Mouse (Mus musculus) spleen, adult 12 weeks (tissue): ENCODE data around the gene Endog.

Experiments used
- DNase-seq: peaks from one replicate; pipeline ENCODE4 v3.0.0; 2022; ENCODE audit warnings: low spot score

Gene Endog

GRCm38 (mm10) chr2:30211408-30212168, 40.3 kb downstream of the Endog start:
- no peak for DNase-seq

GRCm38 (mm10) chr2:30212169-30212545, 40.9 kb downstream of the Endog start:
- DNase-seq = no peak

GRCm38 (mm10) chr2:30212951-30213350, 41.7 kb downstream of the Endog start:
- no peak for DNase-seq

GRCm38 (mm10) chr2:30214745-30215144, 43.5 kb downstream of the Endog start:
- DNase-seq = no peak

GRCm38 (mm10) chr2:30215493-30215892, 44.2 kb downstream of the Endog start:
- DNase-seq = no peak

GRCm38 (mm10) chr2:30216293-30216692, 45.0 kb downstream of the Endog start:
- DNase-seq = no peak
